Mouse (Mus musculus) gonadal fat pad, adult 2 months (tissue): ENCODE results near the gene S100a11. TPM values are rescaled to one million over a fixed set of nuclear protein-coding genes. Genes with fewer than 3 reads are reported as not detected.
A peak's percentile ranks its signal among the peaks of the same experiment; 100 is the strongest.

Experiments
- DNase-seq: peaks from one replicate; pipeline ENCODE4 v3.0.0-alpha.2; 2012; ENCODE audit warnings: low read depth
- polyA plus RNA-seq: library from polyadenylated mRNA; depleted of rRNA; stranded (reverse); fragments of >200 nt; gene quantifications from 2 replicates; pipeline ENCODE4 v1.2.3, GENCODE M21; 2012; rRNA removed

The S100a11 gene
- polyA plus RNA-seq, 1 experiment: 596 TPM

DNA sequence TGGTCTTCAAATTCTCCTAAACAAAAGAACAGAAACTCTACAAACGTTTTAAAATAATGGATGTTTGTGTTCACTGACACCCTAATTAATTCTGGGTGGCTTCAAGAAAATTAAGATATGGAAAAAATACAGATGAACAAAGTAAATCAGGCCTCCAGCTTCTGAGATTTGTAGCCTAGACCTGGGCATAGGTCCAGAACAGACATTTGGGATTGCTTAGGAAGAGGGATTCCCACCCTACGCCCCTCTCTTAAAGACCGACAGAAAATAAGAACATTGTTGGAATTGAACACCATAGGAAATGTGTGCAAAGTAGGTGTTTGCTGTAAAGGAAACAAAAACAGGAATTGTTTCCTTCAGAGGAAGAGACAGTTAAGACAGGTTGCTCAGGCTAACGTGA is 37.2 kb downstream of the S100a11 start:
- DNase-seq: no peak

- no peak for DNase-seq
These were observed 39.7 kb downstream of the S100a11 start for GRCm38 (mm10) chr3:93559961-93560360.

DNA sequence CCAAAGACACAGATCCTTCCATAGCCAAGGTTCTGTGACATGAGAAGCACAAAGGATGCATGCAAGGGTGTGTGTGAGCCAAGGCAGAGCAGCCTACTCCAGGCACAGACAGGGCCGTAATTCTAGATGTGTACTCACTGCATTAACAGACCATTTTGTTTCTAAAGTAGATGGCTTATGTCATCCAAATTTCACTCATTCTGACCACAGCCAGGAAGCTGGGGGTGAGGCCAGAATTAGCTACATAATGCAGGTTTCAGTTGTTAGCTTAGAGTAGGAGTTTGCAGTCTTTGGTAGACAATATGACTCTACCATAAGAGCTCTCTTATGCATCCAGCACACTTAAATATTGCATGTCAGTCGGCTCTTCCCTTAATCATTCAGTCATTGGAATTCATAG is 42.1 kb downstream of the S100a11 start:
- DNase-seq: no peak

DNA sequence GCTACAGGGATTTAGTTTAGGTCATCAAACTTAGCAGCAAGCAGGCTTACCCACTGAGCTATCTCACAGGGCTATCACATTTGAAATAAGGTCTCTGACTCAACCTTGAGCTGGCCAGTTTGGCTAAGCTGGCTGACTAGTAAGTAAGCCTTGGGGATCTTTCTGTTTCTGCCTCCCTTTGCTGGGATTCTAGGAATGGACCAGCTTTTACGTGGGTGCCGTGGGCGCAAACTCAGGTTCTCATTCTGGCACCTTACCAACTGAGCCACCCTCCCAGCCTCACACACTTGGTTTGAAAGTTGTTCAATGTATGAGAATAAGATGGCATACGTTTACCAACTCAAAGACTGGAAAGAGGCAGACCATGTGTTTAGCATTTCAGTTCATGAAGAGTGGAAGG is 42.9 kb downstream of the S100a11 start:
- no peak for DNase-seq

GRCm38 (mm10) chr3:93566892-93567291 is 46.6 kb downstream of the S100a11 start:
- no peak for DNase-seq

- DNase-seq: no peak
These were observed 47.4 kb downstream of the S100a11 start for GRCm38 (mm10) chr3:93567721-93568120.

DNA sequence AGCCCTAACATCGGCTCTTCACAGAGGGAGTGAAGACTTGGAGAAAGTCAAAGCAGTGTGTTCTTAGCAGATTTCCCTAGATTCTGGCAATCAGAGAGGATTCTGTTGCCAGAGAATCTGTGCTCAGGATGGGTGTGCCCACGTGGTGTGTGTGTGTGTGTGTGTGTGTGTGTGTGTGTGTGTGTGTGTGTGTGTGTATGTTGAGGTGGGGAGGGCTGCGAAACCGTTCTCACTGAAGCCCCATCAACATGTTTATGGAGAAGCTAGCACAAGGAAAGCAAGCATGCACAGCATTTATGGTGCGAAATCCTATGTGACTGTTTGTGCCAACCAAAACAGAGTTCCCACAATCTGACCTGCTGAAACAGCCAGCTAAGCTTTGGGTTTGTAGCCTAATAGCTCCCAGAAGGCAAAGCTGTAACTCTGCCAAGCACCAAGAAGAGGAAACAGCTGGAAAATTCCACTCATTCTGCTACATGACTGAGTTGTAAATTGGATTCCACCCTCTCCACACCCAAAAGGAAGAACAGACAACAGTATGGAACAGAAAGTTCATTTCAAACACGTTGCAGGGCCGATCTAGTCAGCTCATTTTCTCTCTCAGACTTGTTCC is 48.2 kb downstream of the S100a11 start:
- DNase-seq: peak; percentile 87

DNA sequence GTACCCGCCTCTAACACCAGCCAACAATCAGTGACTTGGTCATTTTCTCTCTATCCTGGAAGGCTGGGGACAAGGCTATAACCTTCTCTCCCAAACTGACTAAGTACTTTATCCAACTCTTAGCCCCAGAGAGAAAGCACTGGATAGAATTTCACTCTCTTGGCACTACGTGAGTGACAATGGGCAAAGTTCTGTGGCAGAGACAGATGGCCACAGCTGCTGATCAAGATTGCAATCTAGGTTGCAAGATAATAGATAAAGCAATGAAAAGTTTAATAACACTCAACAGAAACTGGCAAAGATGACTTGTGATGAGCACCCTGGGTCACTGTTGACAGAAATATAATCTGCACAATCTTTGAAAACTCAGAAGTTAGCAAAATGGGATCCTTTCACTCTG is 48.8 kb downstream of the S100a11 start:
- no peak for DNase-seq

- DNase-seq: no peak
These were observed 51.9 kb downstream of the S100a11 start for GRCm38 (mm10) chr3:93572058-93572791.

Other genes starting within 250 kb of the S100a11 start
- not detected in 2 replicates for gene Flg, start 247.0 kb upstream of the S100a11 start, polyA plus RNA-seq
- not detected in 2 replicates for gene Hrnr, start 200.7 kb upstream of the S100a11 start, polyA plus RNA-seq
- not detected in 2 replicates for gene Rptn, start 126.8 kb upstream of the S100a11 start, polyA plus RNA-seq
- gene Tchh, start 78.2 kb upstream of the S100a11 start, polyA plus RNA-seq: 0.50 and 2.1 TPM in 2 replicates
- 0.11 and 0.32 TPM in 2 replicates for gene Tchhl1, start 51.7 kb upstream of the S100a11 start, polyA plus RNA-seq
- 99.9 and 141 TPM in 2 replicates for gene S100a10, start 34.6 kb downstream of the S100a11 start, polyA plus RNA-seq
- gene Tdpoz2, start 132.2 kb downstream of the S100a11 start, polyA plus RNA-seq: not detected in 2 replicates
- gene Tdpoz1, start 155.8 kb downstream of the S100a11 start, polyA plus RNA-seq: not detected in 2 replicates
- gene Gm37596, start 172.6 kb downstream of the S100a11 start, polyA plus RNA-seq: not detected in 2 replicates